Mouse (Mus musculus) limb, embryonic 14.5 days (tissue): ENCODE measurements at regions not wholly inside any gene's neighbourhood (a gene's known extent, or its start where the extent isn't known, plus 50 kb on each side); places are given as distances from the start of the nearest gene placed in this dataset.

Experiments
- ATAC-seq: fragments of 200-750 bp; cut with Nextera tagmentation; 2 replicates; pipeline ENCODE4 v1.8.0; 2017; ENCODE audit warnings: low read depth, moderate number of reproducible peaks, moderate TSS enrichment; ENCODE audit not compliant: low FRiP score
- DNase-seq: peaks from one replicate; pipeline ENCODE4 v3.0.0-alpha.2; 2015; ENCODE audit warnings: low spot score
- H3K27ac ChIP-seq: fragments of 300-500 bp; sonication (generic); replicated peaks from 2 replicates; pipeline ENCODE4 v1.5.1; 2014; ENCODE audit warnings: low read depth, mild to moderate bottlenecking, low read length, moderate library complexity, mixed read lengths
- H3K27me3 ChIP-seq: fragments of 300-500 bp; sonication (generic); 2 replicates; pipeline ENCODE4 v1.6.1; 2014; ENCODE audit warnings: low read length, mixed read lengths; ENCODE audit not compliant: control insufficient read depth, insufficient read depth
- H3K36me3 ChIP-seq: fragments of 300-500 bp; sonication (generic); 2 replicates; pipeline ENCODE4 v1.6.1; 2014; ENCODE audit warnings: mild to moderate bottlenecking, low read length, moderate library complexity, mixed read lengths; ENCODE audit not compliant: control insufficient read depth, insufficient read depth
- H3K4me1 ChIP-seq: fragments of 300-500 bp; sonication (generic); 2 replicates; pipeline ENCODE4 v1.6.1; 2014; ENCODE audit warnings: antibody characterized with exemption, low read length, mixed read lengths; ENCODE audit not compliant: control insufficient read depth, insufficient read depth
- H3K4me2 ChIP-seq: fragments of 300-500 bp; sonication (generic); replicated peaks from 2 replicates; pipeline ENCODE4 v1.6.1; 2014; ENCODE audit warnings: low read depth, mild to moderate bottlenecking, low read length, moderate library complexity; ENCODE audit not compliant: severe bottlenecking
- H3K4me3 ChIP-seq: fragments of 300-500 bp; sonication (generic); replicated peaks from 2 replicates; pipeline ENCODE4 v1.5.1; 2014; ENCODE audit warnings: low read length
- H3K9ac ChIP-seq: fragments of 300-500 bp; sonication (generic); 2 replicates; pipeline ENCODE4 v1.6.1; 2014; ENCODE audit warnings: mild to moderate bottlenecking, low read depth, low read length, moderate library complexity; ENCODE audit not compliant: severe bottlenecking
- H3K9me3 ChIP-seq: fragments of 300-500 bp; sonication (generic); 2 replicates; pipeline ENCODE4 v1.6.1; 2016; ENCODE audit warnings: low read length; ENCODE audit not compliant: control insufficient read depth
- POLR2A ChIP-seq: fragments of 200-500 bp; IDR thresholded peaks from 2 replicates; pipeline ENCODE4 v1.8.0; 2012; ENCODE audit warnings: inconsistent platforms, mild to moderate bottlenecking, moderate library complexity, borderline replicate concordance; ENCODE audit not compliant: insufficient read depth, insufficient read length; ENCODE audit errors: extremely low read depth
- WGBS: fragments of 180-500 bp; shearing (Covaris S2); extraction: QIAGEN DNeasy Blood & Tissue Kit; methylation state at CpG from one replicate; pipeline ENCODE4 v1.1.7; 2014; 5-methylcytosine and 5-hydroxymethylcytosine counted together

DNA sequence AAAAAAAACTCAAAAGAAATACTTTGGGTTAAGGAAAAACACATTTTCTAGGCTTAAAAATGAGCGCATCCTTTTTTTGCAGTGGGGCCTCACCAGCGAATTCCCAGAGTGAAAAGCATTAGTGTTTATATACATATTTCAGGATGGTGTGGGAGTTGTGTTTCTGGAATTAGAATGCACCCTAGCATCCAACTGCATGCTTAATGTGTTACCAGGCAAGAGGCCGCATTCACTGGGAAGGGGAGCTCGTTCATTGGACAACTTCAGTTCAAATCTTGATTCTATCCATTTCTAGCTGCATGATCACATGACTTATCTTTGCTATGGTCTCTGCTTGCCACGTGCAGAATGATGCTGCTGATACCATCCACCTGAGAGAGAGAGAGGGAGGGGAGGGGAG, 64.4 kb upstream of the Neurl1b start:
- 78% methylated on average over 5 of the region's 5 CpGs for WGBS
- no peaks in the 10 kb centered on the region for H3K9me3 ChIP-seq
- no peak overlapping the region for H3K27ac ChIP-seq
- no peak overlapping the region for H3K4me3 ChIP-seq
- TF ChIP-seq POLR2A: no peak
- H3K27me3 ChIP-seq: no peaks in the 10 kb centered on the region
- H3K9ac ChIP-seq: no peak overlapping the region
- H3K36me3 ChIP-seq: no peaks in the 10 kb centered on the region
- no peaks in the 10 kb centered on the region for H3K4me1 ChIP-seq
- ATAC-seq (no peak), DNase-seq (no peak)
- no peak overlapping the region for H3K4me2 ChIP-seq

DNA sequence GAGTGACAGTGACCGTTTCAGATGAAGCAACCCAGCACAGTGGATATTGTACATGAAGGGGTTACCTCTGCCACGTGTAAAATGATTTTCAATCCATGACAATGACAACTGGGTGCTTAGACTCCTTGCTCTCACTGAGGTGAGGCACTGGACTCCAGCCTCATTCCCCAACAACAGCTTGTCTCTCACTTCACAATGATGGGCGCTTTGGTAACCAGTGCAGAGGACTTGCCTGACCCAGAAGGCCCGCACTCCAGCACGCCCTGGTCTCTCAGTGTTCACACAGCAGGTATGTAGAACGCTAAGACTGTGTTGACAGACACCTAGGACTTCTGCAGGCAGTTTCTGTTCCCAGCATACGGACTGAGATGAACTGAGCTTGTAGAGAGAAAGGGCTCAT, 62.6 kb upstream of the Neurl1b start:
- Histone ChIP-seq H3K9ac (no peak overlapping the region), H3K4me3 (no peak overlapping the region), H3K36me3 (no peaks in the 10 kb centered on the region), H3K4me2 (no peak overlapping the region), H3K27ac (no peak overlapping the region), H3K9me3 (no peaks in the 10 kb centered on the region), H3K4me1 (no peaks in the 10 kb centered on the region), H3K27me3 (no peaks in the 10 kb centered on the region)
- DNase-seq (no peak), ATAC-seq (no peak)
- TF ChIP-seq POLR2A: no peak
- WGBS: 79% methylated on average over 7 of the region's 7 CpGs

DNA sequence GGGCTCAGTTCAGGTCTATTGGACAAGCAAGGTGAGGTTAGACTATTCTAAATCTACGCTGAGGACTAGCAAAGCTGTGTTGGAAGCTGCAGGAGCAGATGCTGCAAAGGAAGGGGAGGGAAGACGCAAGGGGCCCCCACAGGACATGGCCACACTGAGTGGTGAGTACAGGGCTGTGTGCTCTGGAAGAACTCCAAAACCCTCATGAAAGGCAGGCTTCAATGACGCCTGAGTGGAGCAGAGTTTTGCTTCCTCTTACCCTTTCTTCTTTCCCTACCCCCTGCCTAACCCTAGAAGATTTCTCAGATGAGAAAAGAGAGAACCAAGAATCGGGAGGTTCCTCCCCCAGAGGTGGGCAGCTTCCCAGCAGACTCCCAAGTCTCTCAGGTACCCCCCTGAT, 61.9 kb upstream of the Neurl1b start:
- Histone ChIP-seq H3K4me2 (no peak overlapping the region), H3K27me3 (no peaks in the 10 kb centered on the region), H3K27ac (no peak overlapping the region), H3K4me3 (no peak overlapping the region), H3K4me1 (no peaks in the 10 kb centered on the region), H3K9ac (no peak overlapping the region), H3K9me3 (no peaks in the 10 kb centered on the region), H3K36me3 (no peaks in the 10 kb centered on the region)
- ATAC-seq (no peak), DNase-seq (no peak)
- 69% methylated on average over 4 of the region's 4 CpGs for WGBS
- TF ChIP-seq POLR2A: no peak

DNA sequence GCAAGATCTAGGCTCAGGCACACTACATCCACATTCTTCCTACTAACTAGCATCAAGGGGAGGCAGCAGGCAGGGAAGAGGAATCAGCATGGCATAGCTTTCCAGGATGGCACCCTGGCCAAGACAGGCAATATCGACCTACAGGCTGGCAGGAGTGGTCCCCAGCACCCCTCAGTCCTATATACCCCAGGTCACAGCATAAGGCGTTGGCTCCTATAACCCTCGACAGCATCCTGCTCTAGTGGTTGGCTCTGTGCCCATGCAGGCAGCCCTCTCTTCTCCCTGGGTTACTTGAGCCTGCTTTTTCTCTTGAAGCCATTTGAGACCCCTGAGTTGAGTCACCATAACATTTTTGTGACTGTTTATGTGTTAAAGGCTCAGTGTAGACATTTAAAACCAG, 60.2 kb upstream of the Neurl1b start:
- H3K4me2 ChIP-seq: no peak overlapping the region
- no peaks in the 10 kb centered on the region for H3K9me3 ChIP-seq
- TF ChIP-seq POLR2A: no peak
- no peak overlapping the region for H3K27ac ChIP-seq
- no peak overlapping the region for H3K9ac ChIP-seq
- DNase-seq (no peak), ATAC-seq (no peak)
- no peaks in the 10 kb centered on the region for H3K4me1 ChIP-seq
- H3K4me3 ChIP-seq: no peak overlapping the region
- H3K36me3 ChIP-seq: no peaks in the 10 kb centered on the region
- H3K27me3 ChIP-seq: no peaks in the 10 kb centered on the region
- 58% methylated on average over 3 of the region's 3 CpGs for WGBS

DNA sequence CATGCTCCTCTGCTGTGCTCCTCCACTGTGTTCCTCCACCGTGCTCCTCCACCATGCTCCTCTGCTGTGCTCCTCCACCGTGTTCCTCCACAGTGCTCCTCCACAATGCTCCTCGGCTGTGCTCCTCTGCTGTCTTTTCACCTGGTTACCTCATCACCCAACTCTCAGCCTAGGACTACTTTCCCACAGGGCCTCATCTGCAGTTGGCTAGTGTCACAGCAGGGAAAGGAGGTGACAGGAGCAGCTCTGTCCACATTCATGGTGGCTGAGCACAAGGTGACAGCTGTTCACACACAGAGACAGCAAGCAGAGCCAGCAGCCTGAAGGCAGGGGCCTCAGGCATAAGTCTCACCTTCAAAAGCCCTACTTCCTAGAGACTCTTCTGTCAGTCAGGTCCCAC, 59.3 kb upstream of the Neurl1b start:
- WGBS: 75% methylated on average over 3 of the region's 3 CpGs
- no peak for DNase-seq
- no peak for ATAC-seq
- H3K4me1 ChIP-seq: no peaks in the 10 kb centered on the region
- TF ChIP-seq POLR2A: no peak
- no peaks in the 10 kb centered on the region for H3K36me3 ChIP-seq
- H3K27ac ChIP-seq: no peak overlapping the region
- no peak overlapping the region for H3K4me3 ChIP-seq
- H3K4me2 ChIP-seq: no peak overlapping the region
- H3K9ac ChIP-seq: no peak overlapping the region
- no peaks in the 10 kb centered on the region for H3K9me3 ChIP-seq
- H3K27me3 ChIP-seq: no peaks in the 10 kb centered on the region

DNA sequence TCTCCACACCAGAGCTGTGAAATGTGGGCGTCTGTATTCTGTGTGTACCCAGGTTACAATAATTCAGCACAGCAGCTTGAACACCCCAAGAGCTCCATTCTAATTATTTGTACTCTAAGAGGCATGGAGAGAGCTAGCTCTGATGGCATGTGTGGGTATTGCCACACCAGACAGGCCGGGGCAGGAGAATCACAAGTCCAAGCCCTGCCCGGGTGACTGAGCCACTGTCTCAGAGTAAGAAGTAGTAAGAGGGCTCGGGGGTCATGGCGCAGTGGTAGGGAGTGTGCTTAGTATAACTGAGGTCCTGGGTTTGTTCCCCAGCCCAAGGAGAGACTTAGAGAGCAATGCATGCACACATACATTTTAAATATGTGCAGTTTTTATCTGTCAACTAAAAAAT, 57.7 kb upstream of the Neurl1b start:
- no peaks in the 10 kb centered on the region for H3K27me3 ChIP-seq
- WGBS: 80% methylated on average over 5 of the region's 5 CpGs
- no peak for TF ChIP-seq POLR2A

More for the DNA sequence above, 57.7 kb upstream of the Neurl1b start:
- no peaks in the 10 kb centered on the region for H3K36me3 ChIP-seq
- no peaks in the 10 kb centered on the region for H3K4me1 ChIP-seq
- ATAC-seq (no peak), DNase-seq (no peak)
- no peak overlapping the region for H3K4me3 ChIP-seq
- no peak overlapping the region for H3K4me2 ChIP-seq
- no peaks in the 10 kb centered on the region for H3K9me3 ChIP-seq
- H3K9ac ChIP-seq: no peak overlapping the region
- H3K27ac ChIP-seq: no peak overlapping the region
